Mouse (Mus musculus) C2C12 (cell line): Measurements from ENCODE around the gene Nol4l.

Source experiments
- CTCF ChIP-seq: IDR thresholded peaks from one replicate; pipeline ENCODE4 v1.5.1; 2011; ENCODE audit not compliant: control insufficient read depth, insufficient read depth, insufficient read length
- MAX ChIP-seq: IDR thresholded peaks from one replicate; pipeline ENCODE4 v1.6.1; 2011; ENCODE audit warnings: mild to moderate bottlenecking, control low read depth
- MYOD1 ChIP-seq: IDR thresholded peaks from one replicate; pipeline ENCODE4 v1.6.1; 2011; ENCODE audit warnings: low read depth; ENCODE audit not compliant: control insufficient read depth, insufficient read length

DNA sequence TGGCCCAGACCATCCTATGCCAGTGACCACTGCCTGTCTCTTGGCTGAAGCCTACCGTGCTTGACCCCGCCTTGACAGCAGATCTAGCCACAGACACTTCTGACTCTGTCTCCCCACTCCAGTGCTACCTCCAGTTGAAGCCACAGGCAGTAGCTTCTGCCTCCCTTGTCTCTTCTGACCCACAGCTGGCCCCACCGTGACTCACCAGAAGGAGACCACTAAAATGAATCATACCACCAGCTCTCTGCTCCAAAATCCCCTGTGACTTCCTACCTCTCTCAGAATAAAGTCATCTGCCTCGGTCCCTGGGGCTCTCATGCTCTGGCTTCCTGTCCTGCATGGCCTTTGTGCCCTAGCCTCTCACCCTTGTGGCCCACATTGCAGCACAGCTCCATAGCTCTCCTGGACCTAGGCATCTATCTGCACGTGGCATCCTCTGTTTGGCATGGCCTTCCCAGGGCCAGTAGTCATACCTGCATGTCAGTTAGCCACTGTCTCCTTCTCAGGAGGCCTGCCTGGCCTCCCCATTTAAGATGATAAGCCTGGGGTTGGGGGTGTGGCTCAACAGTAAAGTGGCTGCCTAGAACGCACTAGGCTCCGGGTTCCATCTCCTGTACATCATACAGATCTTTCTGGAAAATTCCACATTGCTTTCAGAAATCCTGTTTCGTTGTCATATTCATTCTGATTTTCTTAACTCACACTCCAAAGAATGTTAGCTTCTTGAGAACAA lies 13.3 kb upstream of the Nol4l start:
- TF ChIP-seq MYOD1 (peak; percentile 83), CTCF (no peak), MAX (peak; percentile 96)
